Mouse (Mus musculus) layer of hippocampus, postnatal 36 days (tissue): Measurements from ENCODE around the gene Slamf1. TPM values are rescaled to one million over a fixed set of nuclear protein-coding genes. Genes with fewer than 3 reads are reported as not detected.
A peak's percentile ranks its signal among the peaks of the same experiment; 100 is the strongest.

Source experiments
- DNase-seq, 2 experiments: peaks; one replicate each; pipeline ENCODE4 v3.0.0; 2022
- total RNA-seq, 2 experiments: library from RNA; stranded (reverse); gene quantifications; 2 replicates each; pipeline ENCODE4 v1.2.3; 2021

Gene Slamf1
- under 1 TPM; 0.10 to 0.17 TPM for total RNA-seq

- DNase-seq: no peak
These were observed at the start of gene Slamf1 for GRCm38 (mm10) chr1:171766898-171767297. Slamf1 (plus strand) TSS chr1:171767127.

- DNase-seq: no peak
These were observed 35.7 kb upstream of the Slamf1 start for GRCm38 (mm10) chr1:171731195-171731594.

- DNase-seq: no peak
These were observed 32.0 kb upstream of the Slamf1 start for GRCm38 (mm10) chr1:171734898-171735297.

GRCm38 (mm10) chr1:171748127-171748969 is 18.6 kb upstream of the Slamf1 start:
- DNase-seq: no peak

- DNase-seq: no peak
These were observed 5.0 kb upstream of the Slamf1 start for GRCm38 (mm10) chr1:171761853-171762448.

GRCm38 (mm10) chr1:171770996-171771395 is 4.1 kb downstream of the Slamf1 start:
- no peak for DNase-seq

GRCm38 (mm10) chr1:171772121-171772735 is 5.3 kb downstream of the Slamf1 start:
- DNase-seq: no peak

GRCm38 (mm10) chr1:171773232-171773989 is 6.5 kb downstream of the Slamf1 start:
- no peak for DNase-seq

GRCm38 (mm10) chr1:171774266-171774665 is 7.3 kb downstream of the Slamf1 start:
- no peak for DNase-seq

- DNase-seq: no peak
These were observed 7.8 kb downstream of the Slamf1 start for GRCm38 (mm10) chr1:171774678-171775077.

GRCm38 (mm10) chr1:171775781-171776180 is 8.9 kb downstream of the Slamf1 start:
- peak in 1 of 2 experiments; percentile 22 for DNase-seq

GRCm38 (mm10) chr1:171777026-171777425 is 10.1 kb downstream of the Slamf1 start:
- no peak for DNase-seq

- DNase-seq: no peak
These were observed 15.5 kb downstream of the Slamf1 start for GRCm38 (mm10) chr1:171782287-171782915.

GRCm38 (mm10) chr1:171785871-171786270 is 18.9 kb downstream of the Slamf1 start:
- no peak for DNase-seq

- no peak for DNase-seq
These were observed 20.5 kb downstream of the Slamf1 start for GRCm38 (mm10) chr1:171787281-171788015.

- peak; percentile 15 to 24 for DNase-seq
These were observed 21.7 kb downstream of the Slamf1 start for GRCm38 (mm10) chr1:171788461-171789283.

- DNase-seq: no peak
These were observed 22.5 kb downstream of the Slamf1 start for GRCm38 (mm10) chr1:171789407-171789806.

- DNase-seq: no peak
These were observed 24.6 kb downstream of the Slamf1 start for GRCm38 (mm10) chr1:171791491-171791890.

- no peak for DNase-seq
These were observed 29.3 kb downstream of the Slamf1 start for GRCm38 (mm10) chr1:171796185-171796584.

- DNase-seq: no peak
These were observed 30.9 kb downstream of the Slamf1 start for GRCm38 (mm10) chr1:171797840-171798239.
